Mouse (Mus musculus): ENCODE data around the gene Olfr1000. TPM values are rescaled to one million over a fixed set of nuclear protein-coding genes. Genes with fewer than 3 reads are reported as not detected.
"Not testable (repeated sequence)": the region's sequence is repeated elsewhere in the genome, so short reads cannot be mapped to it uniquely, and the experiment has no call there.

Gene Olfr1000
- not detected in 2 replicates for polyA plus RNA-seq (2015; fragmentation: Nextera tagmentation; extraction: Ambion mirVana)

- Histone ChIP-seq H3K27ac (no peak within 1 kb of the TSS), H3K9me3 (replicated peaks) (no peaks in the 10 kb centered on the region), H3K36me3 (no peaks in the 10 kb centered on the region), H3K4me1 (replicated peaks) (no peaks in the 10 kb centered on the region), H3K4me2 (no peak within 1 kb of the TSS), H3K9ac (no peak within 1 kb of the TSS), H3K27me3 (no peaks in the 10 kb centered on the region), H3K4me3 (no peak within 1 kb of the TSS)
- no peak for ATAC-seq (replicated peaks; ENCODE audit: insufficient number of reproducible peaks, insufficient read depth, low FRiP score, low read depth)
- 50% methylated on average over 1 of the region's 1 CpGs for WGBS
These were observed at the start of gene Olfr1000 for GRCm38 (mm10) chr2:85611803-85612202. Gene Olfr1000, minus strand, starts transcription at chr2:85611903.

GRCm38 (mm10) chr2:85650604-85651003 is 38.9 kb upstream of the Olfr1000 start, which contains the start of gene Olfr1002:
Gene Olfr1002, minus strand, starts transcription at chr2:85650704.
- Histone ChIP-seq H3K9me3 (replicated peaks) (no peaks in the 10 kb centered on the region), H3K27me3 (no peaks in the 10 kb centered on the region), H3K4me2 (no peak within 1 kb of the TSS), H3K4me3 (no peak within 1 kb of the TSS), H3K27ac (no peak within 1 kb of the TSS), H3K9ac (no peak within 1 kb of the TSS), H3K36me3 (no peaks in the 10 kb centered on the region), H3K4me1 (replicated peaks) (no peaks in the 10 kb centered on the region)
- 91% methylated on average over 1 of the region's 1 CpGs for WGBS
- no peak for ATAC-seq (replicated peaks; ENCODE audit: insufficient number of reproducible peaks, insufficient read depth, low FRiP score, low read depth)

- H3K27me3 ChIP-seq; ATAC-seq (replicated peaks; ENCODE audit: insufficient number of reproducible peaks, insufficient read depth, low FRiP score, low read depth); H3K27ac ChIP-seq; H3K9ac ChIP-seq; H3K4me2 ChIP-seq; H3K36me3 ChIP-seq; H3K9me3 ChIP-seq (replicated peaks); H3K4me3 ChIP-seq; H3K4me1 ChIP-seq (replicated peaks): not testable (repeated sequence)
- WGBS: 72% methylated on average over 2 of the region's 2 CpGs
These were observed 23.1 kb downstream of the Olfr1000 start, which contains the start of gene Olfr998 for GRCm38 (mm10) chr2:85588648-85589047. Gene Olfr998, plus strand, starts transcription at chr2:85588948.

- Histone ChIP-seq H3K27me3 (no peaks in the 10 kb centered on the region), H3K36me3 (no peaks in the 10 kb centered on the region), H3K9ac (no peak within 1 kb of the TSS), H3K4me1 (replicated peaks) (no peaks in the 10 kb centered on the region), H3K4me3 (no peak within 1 kb of the TSS), H3K9me3 (replicated peaks) (no peaks in the 10 kb centered on the region), H3K27ac (no peak within 1 kb of the TSS), H3K4me2 (no peak within 1 kb of the TSS)
- ATAC-seq (replicated peaks; ENCODE audit: insufficient number of reproducible peaks, insufficient read depth, low FRiP score, low read depth): no peak
These were observed 32.8 kb downstream of the Olfr1000 start, which contains the start of gene Olfr996 for GRCm38 (mm10) chr2:85578915-85579314. Gene Olfr996, plus strand, starts transcription at chr2:85579215.

- H3K36me3 ChIP-seq: no peaks in the 10 kb centered on the region
- ATAC-seq (replicated peaks; ENCODE audit: insufficient number of reproducible peaks, insufficient read depth, low FRiP score, low read depth): no peak
- no peak overlapping the region for H3K4me2 ChIP-seq
- no peak overlapping the region for H3K4me3 ChIP-seq
- H3K27me3 ChIP-seq: no peaks in the 10 kb centered on the region
- H3K27ac ChIP-seq: no peak overlapping the region
- no peaks in the 10 kb centered on the region for H3K4me1 ChIP-seq (replicated peaks)
- H3K9me3 ChIP-seq (replicated peaks): no peaks in the 10 kb centered on the region
- no peak overlapping the region for H3K9ac ChIP-seq
- 13% methylated on average over 4 of the region's 4 CpGs for WGBS
These were observed 50.5 kb downstream of the Olfr1000 start for GRCm38 (mm10) chr2:85561187-85561586.

GRCm38 (mm10) chr2:85560226-85560625 is 51.5 kb downstream of the Olfr1000 start:
- WGBS: 32% methylated on average over 4 of the region's 4 CpGs
- Histone ChIP-seq H3K4me1 (replicated peaks) (no peaks in the 10 kb centered on the region), H3K27ac (no peak overlapping the region), H3K27me3 (no peaks in the 10 kb centered on the region), H3K9ac (no peak overlapping the region), H3K36me3 (no peaks in the 10 kb centered on the region), H3K4me3 (no peak overlapping the region), H3K9me3 (replicated peaks) (no peaks in the 10 kb centered on the region), H3K4me2 (no peak overlapping the region)
- no peak for ATAC-seq (replicated peaks; ENCODE audit: insufficient number of reproducible peaks, insufficient read depth, low FRiP score, low read depth)

Other genes with a start within 250 kb of the Olfr1000 start
- not detected in 2 replicates for gene Olfr988, start 248.7 kb downstream of the Olfr1000 start, polyA plus RNA-seq (2015; fragmentation: Nextera tagmentation; extraction: Ambion mirVana)
- not detected in 2 replicates for gene Olfr992, start 202.4 kb downstream of the Olfr1000 start, polyA plus RNA-seq (2015; fragmentation: Nextera tagmentation; extraction: Ambion mirVana)
- gene Olfr993, start 197.0 kb downstream of the Olfr1000 start, polyA plus RNA-seq (2015; fragmentation: Nextera tagmentation; extraction: Ambion mirVana): not detected in 2 replicates
- gene Olfr994, start 175.5 kb downstream of the Olfr1000 start, polyA plus RNA-seq (2015; fragmentation: Nextera tagmentation; extraction: Ambion mirVana): not detected in 2 replicates
- gene Olfr995, start 168.3 kb downstream of the Olfr1000 start, polyA plus RNA-seq (2015; fragmentation: Nextera tagmentation; extraction: Ambion mirVana): not detected in 2 replicates
- gene 4833423E24Rik, start 92.9 kb downstream of the Olfr1000 start, polyA plus RNA-seq (2015; fragmentation: Nextera tagmentation; extraction: Ambion mirVana): 0.15 and 0.29 TPM in 2 replicates
- gene Olfr996, start 32.7 kb downstream of the Olfr1000 start, polyA plus RNA-seq (2015; fragmentation: Nextera tagmentation; extraction: Ambion mirVana): not detected in 2 replicates
- not detected in 2 replicates for gene Olfr998, start 23.0 kb downstream of the Olfr1000 start, polyA plus RNA-seq (2015; fragmentation: Nextera tagmentation; extraction: Ambion mirVana)
- gene Olfr1002, start 38.8 kb upstream of the Olfr1000 start, polyA plus RNA-seq (2015; fragmentation: Nextera tagmentation; extraction: Ambion mirVana): not detected in 2 replicates
- not detected in 2 replicates for gene Olfr154, start 52.6 kb upstream of the Olfr1000 start, polyA plus RNA-seq (2015; fragmentation: Nextera tagmentation; extraction: Ambion mirVana)
- not detected in 2 replicates for gene Olfr1006, start 66.9 kb upstream of the Olfr1000 start, polyA plus RNA-seq (2015; fragmentation: Nextera tagmentation; extraction: Ambion mirVana)
- gene Olfr1008, start 77.5 kb upstream of the Olfr1000 start, polyA plus RNA-seq (2015; fragmentation: Nextera tagmentation; extraction: Ambion mirVana): not detected in 2 replicates
- not detected in 2 replicates for gene Olfr1009, start 103.5 kb upstream of the Olfr1000 start, polyA plus RNA-seq (2015; fragmentation: Nextera tagmentation; extraction: Ambion mirVana)
- not detected in 2 replicates for gene Olfr1012, start 150.9 kb upstream of the Olfr1000 start, polyA plus RNA-seq (2015; fragmentation: Nextera tagmentation; extraction: Ambion mirVana)
- gene Olfr1013, start 155.2 kb upstream of the Olfr1000 start, polyA plus RNA-seq (2015; fragmentation: Nextera tagmentation; extraction: Ambion mirVana): not detected in 2 replicates
- gene Olfr1014, start 160.8 kb upstream of the Olfr1000 start, polyA plus RNA-seq (2015; fragmentation: Nextera tagmentation; extraction: Ambion mirVana): not detected in 2 replicates
- gene Olfr1015, start 170.1 kb upstream of the Olfr1000 start, polyA plus RNA-seq (2015; fragmentation: Nextera tagmentation; extraction: Ambion mirVana): not detected in 2 replicates
- not detected in 2 replicates for gene Olfr1016, start 190.6 kb upstream of the Olfr1000 start, polyA plus RNA-seq (2015; fragmentation: Nextera tagmentation; extraction: Ambion mirVana)
- not detected in 2 replicates for gene Olfr1018, start 206.6 kb upstream of the Olfr1000 start, polyA plus RNA-seq (2015; fragmentation: Nextera tagmentation; extraction: Ambion mirVana)
- gene Olfr1019, start 233.6 kb upstream of the Olfr1000 start, polyA plus RNA-seq (2015; fragmentation: Nextera tagmentation; extraction: Ambion mirVana): not detected in 2 replicates
- gene Olfr1020, start 235.1 kb upstream of the Olfr1000 start, polyA plus RNA-seq (2015; fragmentation: Nextera tagmentation; extraction: Ambion mirVana): not detected in 2 replicates